Mouse (Mus musculus) olfactory bulb, adult 2 months (tissue): ENCODE results near the gene H2-DMa.

Source experiments
- CTCF ChIP-seq: fragments of 200-500 bp; IDR thresholded peaks from 2 replicates; pipeline ENCODE4 v1.5.1; 2012; ENCODE audit warnings: low read depth, mild to moderate bottlenecking, low read length, moderate library complexity; ENCODE audit not compliant: insufficient read depth
- POLR2A ChIP-seq: fragments of 200-500 bp; IDR thresholded peaks from 2 replicates; pipeline ENCODE4 v1.6.1; 2012; ENCODE audit warnings: mild to moderate bottlenecking, low read depth, low read length, moderate library complexity; ENCODE audit not compliant: insufficient read depth

GRCm38 (mm10) chr17:34131911-34132310, 12.6 kb downstream of the H2-DMa start:
- TF ChIP-seq POLR2A: no peak
- TF ChIP-seq CTCF: no peak
